Mouse (Mus musculus): ENCODE results near the gene Dynlrb1. TPM values are rescaled to one million over a fixed set of nuclear protein-coding genes. Genes with fewer than 3 reads are reported as not detected.

Gene Dynlrb1
- polyA plus RNA-seq, 1 experiment: 76.8 TPM

DNA sequence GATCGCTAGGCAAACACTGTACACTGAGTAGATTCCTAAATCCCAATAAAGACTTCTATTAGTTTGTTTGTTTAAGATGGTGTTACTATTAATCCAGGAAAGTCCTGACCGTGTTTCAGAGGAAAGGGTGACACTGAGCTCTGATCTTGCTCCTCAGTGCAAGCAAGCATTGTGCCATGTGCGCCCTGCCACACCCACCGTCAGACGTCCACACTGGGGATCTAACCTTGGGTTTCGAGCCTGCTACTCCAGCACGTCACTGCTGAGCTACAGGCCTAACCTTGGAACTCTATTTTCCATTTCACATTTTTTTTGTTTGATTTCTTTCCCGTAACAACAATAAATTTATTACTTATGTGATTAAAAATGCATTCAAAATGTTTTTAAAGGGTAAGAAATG, 53.7 kb downstream of the Dynlrb1 start:
- no peak for DNase-seq (ENCODE audit: low read depth in 1 of 2, low spot score in 2 of 2)
- 96% methylated on average over 8 of the region's 8 CpGs for WGBS
- Histone ChIP-seq H3K27ac (ENCODE audit: insufficient read depth, low read length) (no peak overlapping the region), H3K36me3 (ENCODE audit: control insufficient read depth, insufficient read depth, low read length) (peaks cover 15% of the 10 kb centered on the region), H3K27me3 (ENCODE audit: control insufficient read depth, insufficient read depth, low read length) (no peaks in the 10 kb centered on the region), H3K4me3 (ENCODE audit: extremely low read depth, insufficient read depth, insufficient read length) (no peak overlapping the region), H3K4me1 (ENCODE audit: control insufficient read depth, insufficient read depth, insufficient read length) (peaks cover 1% of the 10 kb centered on the region; the same call in 1 of the 2 replicates)
- no peak for TF ChIP-seq POLR2A (IDR thresholded peaks at IDR 0.05; ENCODE audit: low read depth, low read length)
- TF ChIP-seq CTCF (IDR thresholded peaks at IDR 0.05; ENCODE audit: extremely low read depth, insufficient read depth, insufficient read length, insufficient replicate concordance): no peak

- no peak for DNase-seq (ENCODE audit: low read depth in 1 of 2, low spot score in 2 of 2)
- 89% methylated on average over 2 of the region's 2 CpGs for WGBS
- Histone ChIP-seq H3K4me3 (ENCODE audit: extremely low read depth, insufficient read depth, insufficient read length) (no peak overlapping the region), H3K27me3 (ENCODE audit: control insufficient read depth, insufficient read depth, low read length) (no peaks in the 10 kb centered on the region), H3K36me3 (ENCODE audit: control insufficient read depth, insufficient read depth, low read length) (peaks cover 16% of the 10 kb centered on the region), H3K27ac (ENCODE audit: insufficient read depth, low read length) (no peak overlapping the region), H3K4me1 (ENCODE audit: control insufficient read depth, insufficient read depth, insufficient read length) (peaks cover 6% of the 10 kb centered on the region; the same call in 1 of the 2 replicates)
- TF ChIP-seq CTCF (IDR thresholded peaks at IDR 0.05; ENCODE audit: extremely low read depth, insufficient read depth, insufficient read length, insufficient replicate concordance) (no peak), POLR2A (IDR thresholded peaks at IDR 0.05; ENCODE audit: low read depth, low read length) (no peak)
Observed at GRCm38 (mm10) chr2:155293382-155293781, 57.0 kb downstream of the Dynlrb1 start.

GRCm38 (mm10) chr2:155293946-155294345, 57.6 kb downstream of the Dynlrb1 start:
- Histone ChIP-seq H3K27me3 (ENCODE audit: control insufficient read depth, insufficient read depth, low read length) (no peaks in the 10 kb centered on the region), H3K4me3 (ENCODE audit: extremely low read depth, insufficient read depth, insufficient read length) (no peak overlapping the region), H3K27ac (ENCODE audit: insufficient read depth, low read length) (no peak overlapping the region), H3K4me1 (ENCODE audit: control insufficient read depth, insufficient read depth, insufficient read length) (peaks cover 6% of the 10 kb centered on the region; the same call in 1 of the 2 replicates), H3K36me3 (ENCODE audit: control insufficient read depth, insufficient read depth, low read length) (peaks cover 20% of the 10 kb centered on the region)
- TF ChIP-seq POLR2A (IDR thresholded peaks at IDR 0.05; ENCODE audit: low read depth, low read length) (no peak), CTCF (IDR thresholded peaks at IDR 0.05; ENCODE audit: extremely low read depth, insufficient read depth, insufficient read length, insufficient replicate concordance) (no peak)
- WGBS: 91% methylated on average over 4 of the region's 4 CpGs
- DNase-seq (ENCODE audit: low read depth in 1 of 2, low spot score in 2 of 2): no peak

DNA sequence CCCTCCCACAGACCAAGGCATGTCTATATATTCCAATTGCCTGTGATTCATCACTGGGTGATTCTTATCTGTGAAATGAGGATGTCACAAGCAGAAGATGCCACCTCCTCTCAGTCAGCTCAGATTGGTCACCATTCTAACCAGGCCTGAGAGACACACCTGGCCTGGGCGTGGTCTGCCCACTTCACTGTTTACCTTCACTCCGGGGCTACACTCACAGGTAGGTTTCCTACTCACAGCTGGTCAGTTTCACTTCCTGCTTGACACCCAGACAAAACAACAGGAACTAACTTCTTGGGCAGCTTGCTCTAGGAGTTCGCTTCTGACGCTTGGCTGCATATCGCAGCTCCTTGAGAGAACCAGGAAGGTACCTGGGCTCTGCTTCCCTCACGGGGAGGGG, 59.1 kb downstream of the Dynlrb1 start:
- peak; percentile 19 to 51 for DNase-seq (ENCODE audit: low read depth in 1 of 2, low spot score in 2 of 2)
- Histone ChIP-seq H3K36me3 (ENCODE audit: control insufficient read depth, insufficient read depth, low read length) (peaks cover 17% of the 10 kb centered on the region), H3K27ac (ENCODE audit: insufficient read depth, low read length) (peak overlapping the region; percentile 23; the same call in 1 of the 2 replicates), H3K27me3 (ENCODE audit: control insufficient read depth, insufficient read depth, low read length) (no peaks in the 10 kb centered on the region), H3K4me1 (ENCODE audit: control insufficient read depth, insufficient read depth, insufficient read length) (peaks cover 6% of the 10 kb centered on the region; the same call in 1 of the 2 replicates), H3K4me3 (ENCODE audit: extremely low read depth, insufficient read depth, insufficient read length) (no peak overlapping the region)
- WGBS: 52% methylated on average over 6 of the region's 6 CpGs
- TF ChIP-seq CTCF (IDR thresholded peaks at IDR 0.05; ENCODE audit: extremely low read depth, insufficient read depth, insufficient read length, insufficient replicate concordance): no peak
- no peak for TF ChIP-seq POLR2A (IDR thresholded peaks at IDR 0.05; ENCODE audit: low read depth, low read length)

GRCm38 (mm10) chr2:155299563-155299962, 63.2 kb downstream of the Dynlrb1 start:
- no peaks in the 10 kb centered on the region for H3K27me3 ChIP-seq (ENCODE audit: control insufficient read depth, insufficient read depth, low read length)
- no peak for DNase-seq (ENCODE audit: low read depth in 1 of 2, low spot score in 2 of 2)
- WGBS: 94% methylated on average over 4 of the region's 4 CpGs
- H3K4me1 ChIP-seq (ENCODE audit: control insufficient read depth, insufficient read depth, insufficient read length): peaks cover 6% of the 10 kb centered on the region; the same call in 1 of the 2 replicates
- peaks cover 5% of the 10 kb centered on the region for H3K36me3 ChIP-seq (ENCODE audit: control insufficient read depth, insufficient read depth, low read length)
- TF ChIP-seq POLR2A (IDR thresholded peaks at IDR 0.05; ENCODE audit: low read depth, low read length): no peak
- no peak for TF ChIP-seq CTCF (IDR thresholded peaks at IDR 0.05; ENCODE audit: extremely low read depth, insufficient read depth, insufficient read length, insufficient replicate concordance)
- no peak overlapping the region for H3K4me3 ChIP-seq (ENCODE audit: extremely low read depth, insufficient read depth, insufficient read length)
- H3K27ac ChIP-seq (ENCODE audit: insufficient read depth, low read length): no peak overlapping the region

Other genes starting within 250 kb of the Dynlrb1 start
- gene Gm14226, start 218.3 kb upstream of the Dynlrb1 start, polyA plus RNA-seq (2012; rRNA removed): 2.5 and 3.2 TPM in 2 replicates
- gene Ahcy, start 162.0 kb upstream of the Dynlrb1 start, polyA plus RNA-seq (2012; rRNA removed): 44.2 and 44.5 TPM in 2 replicates
- 6.9 and 7.1 TPM in 2 replicates for gene Itch, start 103.0 kb upstream of the Dynlrb1 start, polyA plus RNA-seq (2012; rRNA removed)
- gene Map1lc3a, start 39.8 kb downstream of the Dynlrb1 start, polyA plus RNA-seq (2012; rRNA removed): 42.7 and 60.6 TPM in 2 replicates
- gene Pigu, start 120.9 kb downstream of the Dynlrb1 start, polyA plus RNA-seq (2012; rRNA removed): 16.0 and 17.6 TPM in 2 replicates
- 16.9 and 29.8 TPM in 2 replicates for gene Trp53inp2, start 144.5 kb downstream of the Dynlrb1 start, polyA plus RNA-seq (2012; rRNA removed)
- gene Ncoa6, start 237.4 kb downstream of the Dynlrb1 start, polyA plus RNA-seq (2012; rRNA removed): 41.8 and 59.8 TPM in 2 replicates